In genomic region chr7:98193515-98194025, GRCm38 (mm10) we compare ENCODE assay signal across 7 mouse cellular contexts. TPM values are rescaled to one million over a fixed set of nuclear protein-coding genes. Genes with fewer than 3 reads are reported as not detected.
DNase-seq lines count a peak whose midpoint lies in the region; ATAC-seq and TF ChIP-seq lines count a peak whose summit lies in the region.

No protein-coding gene starts in this region.

- WGBS in spleen, adult 2 months: 1% methylated on average over 36 of the region's 36 CpGs
- WGBS in midbrain, embryonic 10.5 days: 7% methylated on average over 36 of the region's 36 CpGs

- H3K27ac ChIP-seq in spleen, adult 2 months (ENCODE audit: insufficient read depth, low read length): no peak overlapping the region
- H3K27ac ChIP-seq in midbrain, embryonic 10.5 days (replicated peaks): no peak overlapping the region

- H3K27me3 ChIP-seq in spleen, adult 2 months (ENCODE audit: control insufficient read depth, insufficient read depth, low read length): peaks cover 17% of the 10 kb centered on the region
- peaks cover 80% of the 10 kb centered on the region for H3K27me3 ChIP-seq in midbrain, embryonic 10.5 days (ENCODE audit: low read depth, poor library complexity, severe bottlenecking)

- H3K9me3 ChIP-seq in midbrain, embryonic 10.5 days (replicated peaks): no peaks in the 10 kb centered on the region

- TF ChIP-seq CTCF in spleen, adult 2 months (IDR thresholded peaks at IDR 0.05; ENCODE audit: extremely low read depth, insufficient read depth, insufficient read length, insufficient replicate concordance): no peak; the same call in 1 of the 2 replicates

- peak in 1 of 2 experiments; percentile 15 for DNase-seq in spleen, adult 2 months (ENCODE audit: low read depth in 1 of 2, low spot score in 2 of 2)
- DNase-seq in spleen, postnatal 4 days (ENCODE audit: low spot score in 2 of 2): no peak
- DNase-seq in cerebellum, adult 8-10 months: peak; percentile 36
- peak; percentile 23 to 32 for DNase-seq in left cerebral cortex, postnatal 36 days (ENCODE audit: low spot score in 2 of 2)
- DNase-seq in midbrain, embryonic 10.5 days (ENCODE audit: low spot score): peak; percentile 57
- DNase-seq in thymus, postnatal 25 days: peak; percentile 42

- H3K4me1 ChIP-seq in spleen, adult 2 months (ENCODE audit: control insufficient read depth, insufficient read depth, insufficient read length): peaks cover 11% of the 10 kb centered on the region
- H3K4me1 ChIP-seq in midbrain, embryonic 10.5 days: peaks cover 22% of the 10 kb centered on the region

- ATAC-seq in granulocyte monocyte progenitor cell, adult 5-6 weeks (replicated peaks; ENCODE audit: poor library complexity, severe bottlenecking): peak; percentile 66

- TF ChIP-seq POLR2A in spleen, adult 2 months (IDR thresholded peaks at IDR 0.05; ENCODE audit: low read depth, low read length): no peak

- intact Hi-C loops in left cerebral cortex, postnatal 36 days (cut with DNase I): loop anchor here (5.0 kb wide), 1 partner anchor 36 kb away; no protein-coding TSS in a partner anchor

- H3K4me3 ChIP-seq in spleen, adult 2 months (ENCODE audit: extremely low read depth, insufficient read depth, insufficient read length): peak overlapping the region; percentile 49; the same call in 1 of the 2 replicates
- peak overlapping the region; percentile 58 for H3K4me3 ChIP-seq in midbrain, embryonic 10.5 days

- no peaks in the 10 kb centered on the region for H3K36me3 ChIP-seq in spleen, adult 2 months (ENCODE audit: control insufficient read depth, insufficient read depth, low read length)
- H3K36me3 ChIP-seq in midbrain, embryonic 10.5 days: no peaks in the 10 kb centered on the region

RNA-seq across cellular contexts. Expression of gene B3gnt6, which starts 5.7 kb away (rescaled TPM):
- 0.09 and 0.22 TPM in 2 replicates for polyA plus RNA-seq in spleen, adult 2 months (2012; rRNA removed)
- 0.58 TPM in 1 of 2 replicates, not detected in the other for total RNA-seq in granulocyte monocyte progenitor cell, adult 5-6 weeks (2014; fragmentation: Nextera tagmentation)
- not detected in 2 replicates for total RNA-seq in granulocyte monocyte progenitor cell, adult 5-6 weeks (2017)
- total RNA-seq in left cerebral cortex, postnatal 36 days (2021): under 1 TPM; 0.35 to 0.50 TPM
- 0.06 TPM in 1 of 2 replicates, not detected in the other for polyA plus RNA-seq in midbrain, embryonic 10.5 days (2016; fragmentation: Nextera tagmentation; extraction: Ambion mirVana)

RNA-seq across cellular contexts. Expression of gene Capn5, which starts 15.5 kb away (rescaled TPM):
- polyA plus RNA-seq in spleen, adult 2 months (2012; rRNA removed): 10.0 and 12.0 TPM in 2 replicates
- total RNA-seq in granulocyte monocyte progenitor cell, adult 5-6 weeks (2014; fragmentation: Nextera tagmentation): 3.2 and 5.2 TPM in 2 replicates
- 1.2 and 1.3 TPM in 2 replicates for total RNA-seq in granulocyte monocyte progenitor cell, adult 5-6 weeks (2017)
- 10 to 100 TPM; 35.9 to 37.6 TPM for total RNA-seq in left cerebral cortex, postnatal 36 days (2021)
- polyA plus RNA-seq in midbrain, embryonic 10.5 days (2016; fragmentation: Nextera tagmentation; extraction: Ambion mirVana): 6.4 and 7.0 TPM in 2 replicates

RNA-seq across cellular contexts. Expression of gene Omp, which starts 48.3 kb away (rescaled TPM):
- 0.59 and 0.60 TPM in 2 replicates for polyA plus RNA-seq in spleen, adult 2 months (2012; rRNA removed)
- 0.32 and 0.64 TPM in 2 replicates for total RNA-seq in granulocyte monocyte progenitor cell, adult 5-6 weeks (2014; fragmentation: Nextera tagmentation)
- total RNA-seq in granulocyte monocyte progenitor cell, adult 5-6 weeks (2017): 0.31 TPM in 1 of 2 replicates, not detected in the other
- total RNA-seq in left cerebral cortex, postnatal 36 days (2021): under 1 TPM; 0.57 to 0.79 TPM
- 0.10 TPM in 2 replicates for polyA plus RNA-seq in midbrain, embryonic 10.5 days (2016; fragmentation: Nextera tagmentation; extraction: Ambion mirVana)

Comparison
In these comparisons a context has a peak if more than half of its experiments do, and no peak if none do; other contexts are left out.
1. DNase-seq: peak in cerebellum, adult 8-10 months (single experiment), left cerebral cortex, postnatal 36 days (2 of 2), midbrain, embryonic 10.5 days (single experiment) and thymus, postnatal 25 days (single experiment); none in spleen, postnatal 4 days (0 of 2).
2. RNA of gene Capn5, which starts 15.5 kb away (total RNA-seq): 35.9 to 37.6 TPM in left cerebral cortex, postnatal 36 days; 1.2 to 5.2 TPM in granulocyte monocyte progenitor cell, adult 5-6 weeks; every median in the first group is over 4 times any median in the second.